Mouse (Mus musculus) liver, adult 2 months (tissue): ENCODE measurements around the gene Rgs2. TPM values are rescaled to one million over a fixed set of nuclear protein-coding genes. Genes with fewer than 3 reads are reported as not detected.

Experiments
- DNase-seq: peaks from one replicate; pipeline ENCODE4 v3.0.0-alpha.2; 2011; ENCODE audit warnings: low read depth, low spot score; ENCODE audit errors: extremely low read depth
- H3K27ac ChIP-seq: fragments of 200-500 bp; replicated peaks from 2 replicates; pipeline ENCODE4 v1.5.1; 2012; ENCODE audit warnings: low read depth, mild to moderate bottlenecking, control low read depth, inconsistent platforms, low read length; ENCODE audit not compliant: insufficient read depth
- H3K27me3 ChIP-seq: fragments of 200-500 bp; 2 replicates; pipeline ENCODE4 v1.6.1; 2012; ENCODE audit warnings: mild to moderate bottlenecking, moderate library complexity, low read length, inconsistent platforms; ENCODE audit not compliant: control insufficient read depth, insufficient read depth
- H3K36me3 ChIP-seq: fragments of 200-500 bp; 2 replicates; pipeline ENCODE4 v1.6.1; 2012; ENCODE audit warnings: low read length, inconsistent platforms; ENCODE audit not compliant: control insufficient read depth, insufficient read depth
- H3K4me1 ChIP-seq: fragments of 200-500 bp; 2 replicates; pipeline ENCODE4 v1.6.1; 2011; ENCODE audit warnings: low read length; ENCODE audit not compliant: control insufficient read depth, insufficient read depth
- H3K4me3 ChIP-seq: fragments of 200-500 bp; 2 replicates; pipeline ENCODE4 v1.5.1; 2011; ENCODE audit warnings: low read depth, mild to moderate bottlenecking, control low read depth, low read length, moderate library complexity; ENCODE audit not compliant: insufficient read depth
- H3K79me2 ChIP-seq: fragments of 200-500 bp; 2 replicates; pipeline ENCODE4 v1.6.1; 2012; ENCODE audit warnings: inconsistent platforms, mild to moderate bottlenecking, low read length, moderate library complexity; ENCODE audit not compliant: control insufficient read depth, insufficient read depth
- H3K9ac ChIP-seq: fragments of 200-500 bp; 2 replicates; pipeline ENCODE4 v1.6.1; 2012; ENCODE audit warnings: low read depth, mild to moderate bottlenecking, control low read depth, inconsistent platforms, low read length
- CTCF ChIP-seq: fragments of 200-500 bp; IDR thresholded peaks from 2 replicates; pipeline ENCODE4 v1.5.1; 2011; ENCODE audit warnings: low read depth, low read length, control low read depth
- POLR2A ChIP-seq: fragments of 200-500 bp; IDR thresholded peaks from 2 replicates; pipeline ENCODE4 v1.6.1; 2011; ENCODE audit warnings: low read length, control low read depth; ENCODE audit not compliant: insufficient read depth; ENCODE audit errors: extremely low read depth
- WGBS: fragments of 180-500 bp; shearing (Covaris S2); methylation state at CpG from one replicate; pipeline ENCODE4 v1.1.7; 2018; 5-methylcytosine and 5-hydroxymethylcytosine counted together
- polyA plus RNA-seq: library from polyadenylated mRNA; depleted of rRNA; stranded (reverse); fragments of >200 nt; gene quantifications from 2 replicates; pipeline ENCODE4 v1.2.3, GENCODE M21; 2012
- total RNA-seq: library from RNA; depleted of rRNA; stranded (reverse); fragments of >200 nt; gene quantifications from 2 replicates; pipeline ENCODE4 v1.2.3, GENCODE M21; 2014

Rgs2 gene
- total and polyA plus RNA-seq, 2 experiments: 0.55 to 3.2 TPM

- no peak for TF ChIP-seq POLR2A
- TF ChIP-seq CTCF: no peak
- Histone ChIP-seq H3K9ac (peak overlapping the region; percentile 71), H3K4me1 (no peaks in the 10 kb centered on the region; the same call in none of the 2 replicates), H3K27me3 (0 out of 2 replicates have a peak, but pooled peaks cover 4% of the 10 kb centered on the region), H3K36me3 (0 out of 2 replicates have a peak, but pooled peaks cover 1% of the 10 kb centered on the region), H3K79me2 (no peaks in the 10 kb centered on the region), H3K4me3 (peak overlapping the region; percentile 64), H3K27ac (0 out of 2 replicates have a peak overlapping the region, but pooled peaks have one; percentile 1)
- no peak for DNase-seq
- 13% methylated on average over 10 of the region's 10 CpGs for WGBS
Observed at GRCm38 (mm10) chr1:144003416-144003815, 545 bp downstream of the Rgs2 start.

GRCm38 (mm10) chr1:144002715-144003066 is 1.3 kb downstream of the Rgs2 start:
- no peaks in the 10 kb centered on the region for H3K79me2 ChIP-seq
- no peak overlapping the region for H3K9ac ChIP-seq
- H3K4me3 ChIP-seq: no peak overlapping the region; the same call in 1 of the 2 replicates
- TF ChIP-seq CTCF (no peak), POLR2A (no peak)
- 0 out of 2 replicates have a peak, but pooled peaks cover 1% of the 10 kb centered on the region for H3K36me3 ChIP-seq
- 0 out of 2 replicates have a peak, but pooled peaks cover 4% of the 10 kb centered on the region for H3K27me3 ChIP-seq
- H3K4me1 ChIP-seq: no peaks in the 10 kb centered on the region; the same call in none of the 2 replicates
- H3K27ac ChIP-seq: no peak overlapping the region
- 75% methylated on average over 4 of the region's 4 CpGs for WGBS
- DNase-seq: peak; percentile 51

- Histone ChIP-seq H3K27me3 (0 out of 2 replicates have a peak, but pooled peaks cover 4% of the 10 kb centered on the region), H3K36me3 (0 out of 2 replicates have a peak, but pooled peaks cover 1% of the 10 kb centered on the region), H3K9ac (no peak overlapping the region), H3K4me3 (no peak overlapping the region), H3K27ac (no peak overlapping the region), H3K79me2 (no peaks in the 10 kb centered on the region), H3K4me1 (no peaks in the 10 kb centered on the region; the same call in none of the 2 replicates)
- WGBS: 88% methylated on average over 6 of the region's 6 CpGs
- DNase-seq: no peak
- TF ChIP-seq CTCF (no peak), POLR2A (no peak)
Observed at GRCm38 (mm10) chr1:144002036-144002714, 1.8 kb downstream of the Rgs2 start.

- Histone ChIP-seq H3K27me3 (0 out of 2 replicates have a peak, but pooled peaks cover 4% of the 10 kb centered on the region), H3K4me3 (no peak overlapping the region), H3K27ac (no peak overlapping the region), H3K36me3 (0 out of 2 replicates have a peak, but pooled peaks cover 1% of the 10 kb centered on the region), H3K79me2 (no peaks in the 10 kb centered on the region), H3K4me1 (no peaks in the 10 kb centered on the region; the same call in none of the 2 replicates), H3K9ac (no peak overlapping the region)
- no peak for DNase-seq
- WGBS: 88% methylated on average over 4 of the region's 4 CpGs
- no peak for TF ChIP-seq POLR2A
- no peak for TF ChIP-seq CTCF
Observed at GRCm38 (mm10) chr1:144000246-144000645, 3.7 kb downstream of the Rgs2 start.

GRCm38 (mm10) chr1:143999371-143999920 is 4.5 kb downstream of the Rgs2 start:
- TF ChIP-seq CTCF (no peak), POLR2A (no peak)
- Histone ChIP-seq H3K4me3 (no peak overlapping the region), H3K4me1 (no peaks in the 10 kb centered on the region; the same call in 1 of the 2 replicates), H3K9ac (no peak overlapping the region), H3K27ac (no peak overlapping the region), H3K79me2 (no peaks in the 10 kb centered on the region), H3K36me3 (0 out of 2 replicates have a peak, but pooled peaks cover 1% of the 10 kb centered on the region), H3K27me3 (no peaks in the 10 kb centered on the region)
- WGBS: 77% methylated on average over 7 of the region's 7 CpGs
- DNase-seq: no peak
